ENCODE assay signal across 8 mouse cellular contexts in the genomic region with DNA sequence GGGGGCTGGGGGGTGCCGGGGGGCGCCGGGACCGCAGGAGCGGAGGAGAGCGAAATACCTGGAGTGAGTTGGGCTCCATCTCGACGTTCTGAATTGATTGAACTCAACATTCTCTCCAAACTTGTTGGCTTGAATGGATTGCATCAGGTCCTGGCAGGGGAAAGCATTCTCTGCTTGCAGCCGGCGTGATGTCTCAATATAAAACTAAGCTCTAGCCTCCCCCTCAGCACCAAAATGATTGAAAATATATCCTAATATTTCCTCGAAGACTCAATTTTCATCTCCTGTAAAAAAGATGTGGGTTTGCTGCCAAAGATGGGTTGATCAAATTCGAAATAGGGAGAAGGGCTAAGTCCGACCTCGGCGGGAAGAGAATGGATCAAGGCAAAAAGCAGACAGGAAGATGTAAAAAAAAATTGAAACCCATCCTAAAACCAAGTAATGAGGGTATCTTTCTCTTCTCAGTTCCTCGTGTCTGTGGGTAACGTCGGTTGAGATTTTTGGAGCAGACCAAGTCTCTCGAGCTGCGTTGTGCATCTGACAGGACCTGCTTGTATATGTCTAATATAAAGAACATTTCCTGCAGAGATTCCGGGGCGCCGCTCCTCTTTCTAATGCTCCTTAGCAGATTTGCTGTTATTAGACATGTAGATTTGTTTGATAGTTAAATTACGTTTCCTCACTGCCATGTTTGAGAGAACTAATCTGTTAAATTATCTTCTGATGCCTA. TPM values are rescaled to one million over a fixed set of nuclear protein-coding genes. Genes with fewer than 3 reads are reported as not detected.
DNase-seq lines count a peak whose midpoint lies in the region; ATAC-seq lines count a peak whose summit lies in the region.

TSS of gene Arid5b (minus strand) at position 109 of the 730 bp plus-strand sequence.

- H3K36me3 ChIP-seq in intestine, embryonic 16.5 days (ENCODE audit: control insufficient read depth, insufficient read depth, low read length): no peaks in the 10 kb centered on the region
- H3K36me3 ChIP-seq in midbrain, embryonic 11.5 days (ENCODE audit: control insufficient read depth, insufficient read depth, low read length): no peaks in the 10 kb centered on the region
- no peaks in the 10 kb centered on the region for H3K36me3 ChIP-seq in splenic B cell, adult 2 months (ENCODE audit: control insufficient read depth, insufficient read depth, low read length, poor library complexity, severe bottlenecking)

- intact Hi-C loops in left cerebral cortex, postnatal 4 days (cut with DNase I): loop anchor here (10.0 kb wide), 1 partner anchor 124 kb away; no protein-coding TSS in a partner anchor

- no peaks in the 10 kb centered on the region for H3K9me3 ChIP-seq in intestine, embryonic 16.5 days (ENCODE audit: control insufficient read depth, low read length)
- H3K9me3 ChIP-seq in midbrain, embryonic 11.5 days (ENCODE audit: control insufficient read depth, low read length): no peaks in the 10 kb centered on the region

- peak within 1 kb of the TSS; percentile 82 for H3K9ac ChIP-seq in intestine, embryonic 16.5 days (ENCODE audit: low read depth, low read length)
- H3K9ac ChIP-seq in midbrain, embryonic 11.5 days (ENCODE audit: low read length): peak within 1 kb of the TSS; percentile 61

- H3K27me3 ChIP-seq in intestine, embryonic 16.5 days (replicated peaks; ENCODE audit: control insufficient read depth, insufficient read depth, low read length): no peaks in the 10 kb centered on the region
- peaks cover 2% of the 10 kb centered on the region; the same call in 1 of the 2 replicates for H3K27me3 ChIP-seq in midbrain, embryonic 11.5 days (ENCODE audit: control insufficient read depth, insufficient read depth, low read length)
- no peaks in the 10 kb centered on the region for H3K27me3 ChIP-seq in splenic B cell, adult 2 months (ENCODE audit: control insufficient read depth, insufficient read depth, low read length, poor library complexity, severe bottlenecking)

- ATAC-seq in frontal cortex, adult (ENCODE audit: low TSS enrichment): no peak
- no peak for ATAC-seq in intestine, embryonic 16.5 days
- no peak for ATAC-seq in midbrain, embryonic 11.5 days (ENCODE audit: low FRiP score)

- peak; percentile 39 to 48 for DNase-seq in frontal cortex, postnatal 25 days (ENCODE audit: low spot score in 2 of 2)
- DNase-seq in cerebellum, postnatal 25 days: peak; percentile 76 to 80
- peak in 1 of 2 experiments; percentile 58 for DNase-seq in gastrocnemius, postnatal 4 days (ENCODE audit: low spot score in 2 of 2)
- peak; percentile 56 for DNase-seq in left cerebral cortex, postnatal 4 days
- DNase-seq in midbrain, embryonic 11.5 days (ENCODE audit: low spot score, missing footprints): peak; percentile 98
- peak; percentile 73 for DNase-seq in splenic B cell, adult 2 months (ENCODE audit: low read depth, low spot score)

- peak within 1 kb of the TSS; percentile 76 for H3K4me3 ChIP-seq in intestine, embryonic 16.5 days (ENCODE audit: low read length)
- peak within 1 kb of the TSS; percentile 42 for H3K4me3 ChIP-seq in midbrain, embryonic 11.5 days (ENCODE audit: low read depth, low read length)

- peak within 1 kb of the TSS; percentile 73 for H3K4me2 ChIP-seq in intestine, embryonic 16.5 days (ENCODE audit: low read depth, low read length)
- H3K4me2 ChIP-seq in midbrain, embryonic 11.5 days: peak within 1 kb of the TSS; percentile 67

- under 1% methylated on average over 24 of the region's 24 CpGs for WGBS in intestine, embryonic 16.5 days
- WGBS in midbrain, embryonic 11.5 days: under 1% methylated on average over 24 of the region's 24 CpGs

- peak within 1 kb of the TSS; percentile 93 for H3K27ac ChIP-seq in intestine, embryonic 16.5 days (ENCODE audit: low read length)
- peak within 1 kb of the TSS; percentile 52; the same call in 1 of the 2 replicates for H3K27ac ChIP-seq in midbrain, embryonic 11.5 days (ENCODE audit: low read depth, low read length)

- H3K4me1 ChIP-seq in intestine, embryonic 16.5 days (ENCODE audit: control insufficient read depth, insufficient read depth, low read length): peaks cover 13% of the 10 kb centered on the region
- peaks cover 14% of the 10 kb centered on the region for H3K4me1 ChIP-seq in midbrain, embryonic 11.5 days (ENCODE audit: control insufficient read depth, insufficient read depth, low read length)

RNA-seq across cellular contexts. Expression of gene Arid5b, which starts in this region (rescaled TPM):
- total RNA-seq in gastrocnemius, postnatal 4 days (2021): 10 to 100 TPM; 36.1 to 36.9 TPM
- 22.6 and 27.0 TPM in 2 replicates for polyA plus RNA-seq in intestine, embryonic 16.5 days (2015; fragmentation: Nextera tagmentation; extraction: Ambion mirVana)
- total RNA-seq in left cerebral cortex, postnatal 4 days (2021): 10 to 100 TPM; 28.7 to 31.5 TPM
- 13.4 and 13.9 TPM in 2 replicates for polyA plus RNA-seq in midbrain, embryonic 11.5 days (2014; fragmentation: Nextera tagmentation; extraction: Ambion mirVana)
